Mouse (Mus musculus) layer of hippocampus, postnatal 14 days (tissue): ENCODE measurements around the gene Hsd3b6. TPM values are rescaled to one million over a fixed set of nuclear protein-coding genes. Genes with fewer than 3 reads are reported as not detected.
"Not testable (repeated sequence)": the region's sequence is repeated elsewhere in the genome, so short reads cannot be mapped to it uniquely, and the experiment has no call there.

Experiments used
- DNase-seq, 2 experiments: peaks; one replicate each; pipeline ENCODE4 v3.0.0; 2021 to 2022; ENCODE audit warnings: low spot score in 2 of 2, mixed read lengths in 1 of 2
- long read RNA-seq, 2 experiments: library from polyadenylated mRNA; stranded (forward); transcript quantifications; one replicate each; pipeline ENCODE4 v2.0.0; 2021
- total RNA-seq, 2 experiments: library from RNA; stranded (reverse); gene quantifications; 2 replicates each; pipeline ENCODE4 v1.2.3; 2021

The Hsd3b6 gene
- not detected for total RNA-seq
- long read RNA-seq, experiment 1, result 0 reads
- long read RNA-seq, experiment 2, result 0 reads

DNA sequence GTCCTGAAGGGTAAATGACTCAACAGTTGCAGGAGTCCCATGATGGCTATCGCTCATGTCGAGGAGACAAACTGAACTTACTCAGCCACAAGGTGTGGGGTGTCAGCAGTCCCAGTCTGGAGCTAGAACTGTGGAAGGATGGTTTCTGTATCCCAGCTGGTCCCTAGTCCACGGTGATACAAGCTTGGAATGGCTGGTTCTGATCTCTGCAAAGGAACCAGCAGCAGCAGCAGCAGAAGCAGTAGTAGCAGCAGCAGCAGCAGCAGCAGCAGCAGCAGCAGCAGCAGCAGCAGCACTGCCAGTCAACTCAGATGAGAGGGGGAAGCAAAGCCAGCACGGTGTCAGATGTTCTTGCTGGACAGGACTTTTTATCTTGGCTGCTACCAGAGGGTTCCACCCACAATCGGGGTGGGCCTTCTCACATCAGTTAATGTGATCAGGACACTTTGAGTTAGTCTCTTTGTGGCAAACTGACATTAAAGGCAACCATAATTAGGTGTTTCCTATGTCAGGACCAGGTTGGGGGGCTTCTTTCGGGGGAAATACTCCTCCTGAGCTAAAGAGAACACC is at the start of gene Hsd3b6:
Hsd3b6 (minus strand) TSS at position 343 of the 570 bp plus-strand sequence.
- no peak for DNase-seq

DNA sequence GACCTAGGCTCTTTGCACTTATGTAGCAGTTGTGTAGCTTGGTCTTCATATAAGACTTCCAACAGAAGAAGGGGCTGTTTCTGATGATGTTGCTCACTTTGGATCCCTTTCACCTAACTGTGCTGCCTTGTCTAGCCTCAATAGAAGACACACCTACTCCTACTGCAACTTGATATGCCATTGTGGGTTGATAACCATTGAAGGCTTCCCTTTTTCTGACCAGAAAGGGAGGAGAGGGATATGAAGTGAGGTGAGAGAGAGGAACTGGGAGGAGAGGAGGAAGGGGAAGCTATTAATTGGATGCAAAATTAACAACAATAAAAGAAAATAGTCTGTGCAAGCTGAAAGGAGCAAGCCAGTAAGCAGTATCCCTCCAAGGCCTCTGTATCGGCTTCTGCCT is 48.6 kb upstream of the Hsd3b6 start:
- DNase-seq, result no peak

DNA sequence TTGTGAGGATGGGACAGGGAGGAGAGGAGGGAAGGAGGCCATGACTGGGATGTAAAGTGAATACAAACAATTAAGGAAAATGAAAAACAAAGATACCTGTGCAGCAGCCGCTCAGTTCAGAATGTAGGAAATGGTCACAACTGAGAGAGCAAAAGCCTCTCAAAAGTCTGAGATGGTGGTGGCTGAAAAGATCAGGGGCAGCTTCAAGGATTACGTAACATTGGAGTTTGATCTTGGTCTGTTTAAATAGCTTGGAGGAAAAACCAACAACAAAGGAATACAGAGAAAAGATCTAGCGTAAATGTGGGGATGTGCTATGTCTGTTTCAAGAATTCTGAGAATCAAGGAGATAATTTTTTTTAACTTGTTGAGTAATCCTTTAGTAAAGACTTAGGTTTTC is 45.3 kb upstream of the Hsd3b6 start, which contains the start of gene Hsd3b1:
Hsd3b1 (minus strand) TSS at position 219 of the 400 bp plus-strand sequence.
- DNase-seq, result no peak

DNA sequence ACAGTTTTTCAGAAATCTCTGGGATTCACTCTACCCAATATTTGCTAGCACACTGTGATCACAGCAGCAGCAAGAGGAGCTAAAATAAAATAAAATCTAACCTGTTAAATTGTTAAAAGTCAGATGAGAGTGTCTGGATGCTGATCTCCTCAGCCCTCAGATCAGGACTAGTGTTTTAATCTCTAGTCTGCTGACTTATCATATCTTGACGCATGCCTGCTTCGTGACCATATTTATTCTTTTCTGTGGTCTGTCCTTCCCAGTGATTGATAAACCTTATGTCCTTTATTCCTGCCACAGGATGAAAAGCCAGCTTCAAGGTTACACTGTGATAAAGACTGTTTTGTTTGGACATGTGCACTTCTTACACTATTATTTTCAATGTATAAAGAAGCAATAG is 43.8 kb upstream of the Hsd3b6 start:
- DNase-seq, result no peak

DNA sequence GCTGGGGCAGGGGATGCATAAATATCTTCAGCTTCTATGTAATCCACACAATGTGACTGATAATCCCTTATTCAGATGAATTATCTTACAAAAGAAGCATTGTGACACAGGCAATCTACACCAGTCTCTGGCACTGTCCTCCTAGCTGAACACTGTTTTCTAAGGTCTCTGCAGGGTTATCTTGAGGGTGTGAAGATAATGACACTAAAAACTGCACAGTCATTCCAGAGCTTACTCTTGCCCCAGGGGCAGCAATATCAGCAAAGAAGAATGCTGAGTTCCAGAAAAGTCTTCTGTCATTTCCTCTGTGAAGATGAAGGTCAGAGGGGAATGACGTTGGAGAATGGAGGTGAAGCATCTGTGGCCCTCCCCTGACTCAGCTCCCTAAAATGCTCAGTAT is 42.6 kb upstream of the Hsd3b6 start:
- DNase-seq, result no peak

DNA sequence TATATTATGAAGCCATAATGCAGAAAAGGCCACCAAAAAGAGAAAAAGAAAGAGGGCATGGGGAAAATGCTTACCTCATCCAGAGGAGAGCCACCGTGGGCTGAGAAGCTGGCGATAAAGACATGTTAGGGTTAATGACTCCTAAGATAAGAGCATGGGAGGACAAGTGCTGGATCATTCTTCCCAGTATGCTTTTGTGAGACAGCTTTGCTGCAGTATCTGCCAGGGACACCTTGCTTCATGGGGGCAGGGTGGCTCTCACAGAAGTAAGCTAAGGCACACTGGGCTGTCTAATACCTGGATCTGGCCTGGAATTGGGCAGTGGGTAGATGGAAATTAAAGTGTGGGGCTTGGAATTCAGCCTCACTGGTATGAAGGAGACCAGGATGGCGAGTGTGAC is 40.9 kb upstream of the Hsd3b6 start:
- no peak for DNase-seq

DNA sequence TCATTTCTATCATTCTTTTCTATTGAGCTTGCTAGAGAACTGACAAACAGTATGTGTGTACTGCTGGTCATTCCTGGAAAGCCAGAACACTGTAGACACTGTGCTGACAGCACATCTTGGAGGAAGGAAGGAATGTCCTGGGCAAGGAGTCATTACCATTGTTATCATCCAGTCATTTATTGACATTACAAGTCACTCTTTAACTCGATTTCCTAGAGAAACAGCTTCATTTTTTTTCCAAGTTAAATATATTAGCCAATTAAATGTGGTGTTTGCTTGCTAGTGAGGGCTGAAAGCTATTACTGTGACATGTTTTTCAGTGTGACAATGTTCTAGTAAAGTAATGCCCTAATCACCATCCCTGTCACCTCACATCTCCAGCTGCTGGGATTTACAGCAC is 39.4 kb upstream of the Hsd3b6 start:
- no peak for DNase-seq

DNA sequence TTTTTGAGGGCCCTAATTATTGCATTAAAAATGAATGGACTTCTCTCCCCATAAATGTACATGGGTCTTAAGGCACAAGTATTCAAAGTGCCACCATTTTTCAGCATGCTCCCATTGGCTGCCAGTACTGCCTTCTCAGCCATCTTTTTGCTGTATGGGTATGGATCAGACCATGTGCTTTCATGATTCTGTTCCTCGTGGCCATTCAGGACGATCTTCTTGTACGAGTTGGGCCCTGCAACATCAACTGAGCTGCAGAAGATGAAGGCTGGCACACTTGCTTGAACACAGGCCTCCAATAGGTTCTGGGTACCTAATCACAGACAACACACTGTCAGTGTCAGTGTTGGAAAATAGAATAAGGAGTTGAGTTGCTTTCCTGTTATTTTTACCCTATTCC is 38.8 kb upstream of the Hsd3b6 start:
- DNase-seq, result no peak

DNA sequence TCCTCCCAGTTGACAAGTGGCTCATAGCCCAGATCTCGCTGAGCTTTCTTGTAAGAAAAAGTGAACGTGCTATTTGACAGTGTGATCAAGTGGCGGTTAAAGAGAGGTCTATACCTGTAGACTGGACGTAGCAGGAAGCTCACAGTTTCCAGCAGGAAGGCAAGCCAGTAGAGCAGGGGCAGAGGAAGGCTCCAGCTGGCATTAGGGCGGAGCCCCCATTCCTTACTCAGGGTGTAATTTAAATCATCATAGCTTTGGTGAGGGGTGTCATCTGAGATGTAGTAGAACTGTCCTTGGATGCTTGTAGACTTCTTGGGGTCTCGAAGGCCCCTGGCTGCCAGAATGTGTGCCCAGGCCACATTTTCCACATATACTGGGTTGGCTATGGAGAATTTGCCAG is 38.4 kb upstream of the Hsd3b6 start:
- no peak for DNase-seq

DNA sequence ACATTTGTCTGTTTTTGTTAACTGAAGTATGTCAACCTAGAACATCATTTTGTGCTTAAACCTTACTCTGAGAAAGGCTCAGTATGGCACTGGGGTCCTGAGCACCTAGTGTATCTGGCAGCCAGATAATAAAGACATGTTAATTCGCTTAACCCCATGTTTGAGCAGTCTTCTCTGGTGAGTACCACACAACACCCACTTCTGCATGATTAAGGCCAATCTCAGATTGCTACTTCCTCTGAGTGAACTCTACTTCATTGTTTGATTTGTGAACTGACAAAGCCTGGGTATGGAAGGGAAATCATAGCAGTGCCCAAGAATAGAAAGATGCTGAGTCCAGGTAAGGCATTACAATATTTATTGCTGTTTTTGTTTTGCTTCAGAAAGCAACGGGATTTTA is 37.6 kb upstream of the Hsd3b6 start:
- no peak for DNase-seq

DNA sequence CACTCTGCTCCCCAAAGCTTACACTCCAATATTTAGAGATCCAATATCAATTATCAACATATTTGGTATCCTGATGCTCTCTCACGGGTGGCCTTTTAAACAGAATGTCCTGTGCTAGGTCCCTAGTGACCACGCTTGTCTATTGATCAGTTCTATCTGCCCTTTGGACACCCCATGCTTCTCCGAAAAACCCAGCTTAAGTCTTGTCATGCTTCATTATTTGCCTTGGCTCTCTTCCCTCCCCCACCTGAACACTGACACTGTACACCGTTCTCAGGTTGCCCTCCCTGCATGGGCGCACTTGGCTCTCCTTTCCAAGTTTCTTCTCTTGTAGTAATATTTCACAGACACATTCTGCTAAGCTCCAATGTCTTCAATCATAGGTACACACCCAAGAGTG is 36.0 kb upstream of the Hsd3b6 start:
- DNase-seq, result no peak

DNA sequence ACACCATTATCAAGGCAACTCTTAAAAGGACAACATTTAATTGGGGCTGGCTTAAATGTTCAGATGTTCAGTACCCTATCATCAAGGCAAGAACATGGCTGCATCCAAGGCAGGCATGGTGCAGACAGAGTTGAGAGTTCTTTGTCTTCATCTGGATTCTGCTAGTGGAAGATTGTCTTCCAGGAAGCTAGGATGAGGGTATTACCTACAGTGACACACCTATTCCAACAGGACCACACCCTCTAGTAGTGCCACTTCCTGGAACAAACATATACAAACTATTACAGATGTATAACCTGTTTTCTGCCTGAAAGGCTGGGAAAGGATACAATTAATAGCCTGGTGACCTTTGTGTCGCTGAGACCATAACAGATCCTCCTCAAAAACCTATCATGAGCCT is 34.7 kb upstream of the Hsd3b6 start:
- DNase-seq, result no peak

DNA sequence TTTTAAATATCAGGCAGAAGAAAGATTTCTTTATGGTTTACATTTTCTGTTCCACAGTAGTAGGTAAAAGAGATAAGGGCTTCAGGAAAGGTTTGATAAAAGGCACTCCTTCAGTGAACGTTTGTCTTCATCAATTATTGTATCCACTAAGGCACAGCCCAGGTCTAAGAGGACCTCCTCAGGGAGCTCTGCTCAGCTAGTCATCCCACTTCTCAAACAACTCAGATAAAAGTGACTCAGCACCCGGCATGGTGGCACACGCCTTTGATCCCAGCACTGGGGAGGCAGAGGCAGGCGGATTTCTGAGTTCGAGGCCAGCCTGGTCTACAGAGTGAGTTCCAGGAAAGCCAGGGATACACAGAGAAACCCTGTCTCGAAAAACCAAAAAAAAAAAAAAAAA is 1.6 kb downstream of the Hsd3b6 start:
- not testable (repeated sequence) for DNase-seq

DNA sequence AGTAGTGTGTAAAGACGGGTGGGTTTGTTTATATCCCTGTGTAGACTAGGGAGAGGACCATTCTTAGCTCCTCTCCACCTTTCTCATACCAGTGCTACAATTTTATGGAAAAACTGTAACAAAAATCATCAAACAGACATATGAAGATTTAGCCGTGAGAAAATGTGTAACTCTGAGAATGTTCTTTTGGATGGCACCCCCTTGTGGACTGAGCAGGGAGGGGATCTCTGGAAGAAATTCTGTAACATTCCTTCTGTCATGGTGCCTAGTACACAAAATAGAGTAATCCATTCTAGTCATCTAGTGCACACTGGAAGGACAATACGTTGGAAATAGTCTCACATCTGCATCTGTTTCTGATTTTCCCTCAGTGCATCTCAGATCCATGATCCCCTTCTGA is 9.2 kb downstream of the Hsd3b6 start:
- DNase-seq, result not testable (repeated sequence)

DNA sequence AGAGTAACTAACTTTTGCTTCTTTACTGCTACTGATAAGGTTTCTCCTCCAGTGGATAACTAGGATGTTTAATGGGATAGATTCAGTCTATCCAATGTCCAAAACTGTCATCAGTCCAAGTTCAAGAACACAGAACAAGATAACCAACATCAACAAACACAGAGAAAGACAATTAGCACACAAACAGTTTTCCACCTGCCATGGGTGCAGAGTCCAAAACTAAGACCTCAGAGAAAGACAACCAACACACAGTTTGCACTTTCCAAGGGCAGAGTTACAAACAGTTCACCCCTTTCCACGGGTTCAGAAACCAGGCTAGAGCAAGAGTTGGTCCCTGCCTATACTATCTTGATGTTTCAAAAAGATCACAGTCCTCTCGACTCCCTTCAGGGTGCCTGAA is 27.7 kb downstream of the Hsd3b6 start:
- DNase-seq, result no peak

DNA sequence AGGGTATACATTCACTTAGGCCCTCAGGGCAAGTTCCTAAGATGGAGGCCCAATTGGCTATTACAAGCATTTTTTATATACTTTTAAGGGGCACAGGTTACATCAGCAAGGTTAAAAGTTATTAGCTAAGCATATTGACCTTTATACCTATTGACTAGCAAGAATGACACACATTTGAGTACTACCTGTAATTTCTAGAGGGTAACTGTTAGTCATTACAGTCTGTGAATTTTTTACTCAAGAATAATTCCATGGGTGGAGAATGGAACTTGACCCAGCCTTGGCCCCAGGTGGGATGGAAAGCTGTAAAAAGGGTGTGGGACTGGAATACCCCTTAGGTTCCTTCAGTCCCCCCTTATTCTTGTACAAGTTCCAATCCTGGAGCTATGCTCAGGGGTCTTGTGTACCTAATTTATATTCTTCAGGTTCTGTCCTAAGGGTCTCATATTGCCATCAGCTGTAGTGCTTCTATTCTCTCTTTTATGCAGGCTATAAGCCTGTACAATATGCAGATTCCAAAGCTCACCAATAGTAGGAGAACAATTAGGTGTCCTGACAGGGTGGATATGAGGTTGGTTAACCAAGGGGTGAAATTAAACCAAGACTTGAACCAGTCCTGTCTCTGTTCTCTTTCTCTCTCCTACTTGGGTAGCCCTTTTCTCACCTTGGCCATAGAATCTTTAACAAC is 31.9 kb downstream of the Hsd3b6 start:
- no peak for DNase-seq

DNA sequence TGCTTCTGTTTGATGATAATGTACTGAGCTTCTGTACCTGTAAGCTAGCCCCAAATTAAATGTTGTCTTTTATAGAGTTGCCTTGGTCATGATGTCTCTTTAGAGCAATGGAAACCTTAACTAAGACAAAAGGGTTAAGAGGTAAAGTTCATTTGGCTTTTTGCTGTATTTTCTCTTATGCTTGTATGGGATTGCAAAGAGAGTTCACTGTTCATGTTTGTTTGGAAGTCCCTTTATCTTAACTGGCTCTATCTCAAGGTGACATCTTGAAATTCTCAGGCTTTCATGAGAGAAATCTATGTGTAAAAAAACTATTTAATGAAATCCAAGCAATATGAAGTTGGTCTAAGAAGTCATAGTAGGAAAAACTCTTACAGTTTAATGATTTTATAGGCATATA is 33.3 kb downstream of the Hsd3b6 start:
- no peak for DNase-seq

DNA sequence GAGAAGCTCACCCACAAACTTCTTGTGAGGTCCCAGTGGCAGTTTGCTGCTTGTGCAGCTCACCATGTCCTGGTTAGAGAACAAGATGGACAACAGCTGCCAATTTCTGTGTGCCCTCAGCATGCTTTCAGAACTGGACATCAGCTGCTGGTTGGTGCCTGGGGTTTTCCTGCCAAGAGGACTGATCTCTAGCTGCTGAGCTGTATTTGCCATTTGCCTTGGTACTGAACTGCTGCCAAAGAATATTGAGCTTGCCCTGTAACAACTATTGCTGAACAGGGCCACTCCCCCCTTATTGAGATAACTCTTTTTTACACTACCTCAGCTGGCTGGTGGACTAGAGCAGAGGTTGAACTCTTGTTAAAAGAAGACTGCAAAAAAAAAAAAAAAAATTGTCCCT is 50.1 kb downstream of the Hsd3b6 start:
- no peak for DNase-seq

DNA sequence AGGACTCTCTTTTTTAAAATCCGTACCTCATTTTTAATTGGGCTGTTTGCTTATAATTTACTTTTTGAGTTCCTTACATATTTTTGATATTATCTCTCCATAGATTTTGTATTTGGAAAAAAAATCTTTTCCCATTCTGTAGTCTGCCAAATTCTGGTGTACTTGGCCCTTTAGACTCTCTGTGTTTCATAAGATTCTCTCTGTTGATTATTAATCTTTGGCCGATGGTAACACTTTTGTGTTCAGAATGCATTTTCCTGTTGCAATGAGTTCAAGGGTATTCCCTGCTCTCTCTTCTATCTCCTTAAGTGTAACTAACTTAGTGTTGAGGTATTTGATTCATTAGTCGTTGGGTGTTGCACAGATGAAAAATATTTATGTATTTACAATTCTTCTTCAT is 57.4 kb downstream of the Hsd3b6 start:
- no peak for DNase-seq
